ENCODE assay signal across 8 mouse cellular contexts in genomic region chr1:172217148-172217547, GRCm38 (mm10). TPM values are rescaled to one million over a fixed set of nuclear protein-coding genes. Genes with fewer than 3 reads are reported as not detected.
DNase-seq lines count a peak whose midpoint lies in the region; ATAC-seq and TF ChIP-seq lines count a peak whose summit lies in the region.

No protein-coding gene starts in this region.

- H3K79me2 ChIP-seq in heart, adult 2 months (replicated peaks; ENCODE audit: control insufficient read depth, insufficient read depth, low read length) = no peaks in the 10 kb centered on the region

- intact Hi-C loops in heart, adult 2 months (cut with DNase I) = loop anchor here (1.0 to 2.0 kb wide), 4 partner anchors 30 to 94 kb away; partner anchors contain the start of gene Dcaf8

- no peaks in the 10 kb centered on the region for H3K36me3 ChIP-seq in embryonic facial prominence, embryonic 12.5 days
- peaks cover 6% of the 10 kb centered on the region for H3K36me3 ChIP-seq in heart, adult 2 months (ENCODE audit: control insufficient read depth, insufficient read depth, low read length)
- H3K36me3 ChIP-seq in kidney, adult 2 months (ENCODE audit: control insufficient read depth, insufficient read depth, low read length) = no peaks in the 10 kb centered on the region
- H3K36me3 ChIP-seq in limb, embryonic 14.5 days (ENCODE audit: control insufficient read depth, insufficient read depth, low read length) = no peaks in the 10 kb centered on the region
- no peaks in the 10 kb centered on the region for H3K36me3 ChIP-seq in midbrain, embryonic 16.5 days (ENCODE audit: control insufficient read depth, insufficient read depth, low read length)
- no peaks in the 10 kb centered on the region for H3K36me3 ChIP-seq in spleen, adult 2 months (ENCODE audit: control insufficient read depth, insufficient read depth, low read length)

- H3K4me3 ChIP-seq in embryonic facial prominence, embryonic 12.5 days = peak overlapping the region; percentile 20; the same call in 1 of the 2 replicates
- peak overlapping the region; percentile 24; the same call in 1 of the 2 replicates for H3K4me3 ChIP-seq in heart, adult 2 months
- peak overlapping the region; percentile 24; the same call in 1 of the 2 replicates for H3K4me3 ChIP-seq in kidney, adult 2 months (ENCODE audit: insufficient read depth, low read depth, low read length)
- H3K4me3 ChIP-seq in limb, embryonic 14.5 days (replicated peaks; ENCODE audit: low read length) = no peak overlapping the region
- H3K4me3 ChIP-seq in midbrain, embryonic 16.5 days (ENCODE audit: low read depth, low read length) = 0 out of 2 replicates have a peak overlapping the region, but pooled peaks have one; percentile 7
- H3K4me3 ChIP-seq in spleen, adult 2 months (ENCODE audit: extremely low read depth, insufficient read depth, insufficient read length) = peak overlapping the region; percentile 25; the same call in 1 of the 2 replicates

- ATAC-seq in embryonic facial prominence, embryonic 12.5 days (ENCODE audit: insufficient number of reproducible peaks, insufficient read depth, low FRiP score, low TSS enrichment) = 0 out of 2 replicates have a peak, but pooled peaks have one; percentile 4
- peak; percentile 38 for ATAC-seq in limb, embryonic 14.5 days (ENCODE audit: low FRiP score, low read depth)
- ATAC-seq in midbrain, embryonic 16.5 days = peak; percentile 43

- H3K9ac ChIP-seq in embryonic facial prominence, embryonic 12.5 days = 0 out of 2 replicates have a peak overlapping the region, but pooled peaks have one; percentile 12
- peak overlapping the region; percentile 66 for H3K9ac ChIP-seq in heart, adult 2 months (ENCODE audit: low read depth, low read length)
- H3K9ac ChIP-seq in limb, embryonic 14.5 days (ENCODE audit: low read depth, low read length, severe bottlenecking) = no peak overlapping the region
- H3K9ac ChIP-seq in midbrain, embryonic 16.5 days (ENCODE audit: low read depth, low read length) = no peak overlapping the region

- H3K27me3 ChIP-seq in embryonic facial prominence, embryonic 12.5 days = no peaks in the 10 kb centered on the region
- H3K27me3 ChIP-seq in heart, adult 2 months (ENCODE audit: control insufficient read depth, insufficient read depth, low read length) = no peaks in the 10 kb centered on the region
- H3K27me3 ChIP-seq in kidney, adult 2 months (replicated peaks; ENCODE audit: control insufficient read depth, insufficient read depth, low read length) = no peaks in the 10 kb centered on the region
- H3K27me3 ChIP-seq in limb, embryonic 14.5 days (ENCODE audit: control insufficient read depth, insufficient read depth, low read length) = no peaks in the 10 kb centered on the region
- H3K27me3 ChIP-seq in midbrain, embryonic 16.5 days (ENCODE audit: control insufficient read depth, insufficient read depth, low read depth, low read length) = no peaks in the 10 kb centered on the region
- H3K27me3 ChIP-seq in spleen, adult 2 months (ENCODE audit: control insufficient read depth, insufficient read depth, low read length) = no peaks in the 10 kb centered on the region

- peak overlapping the region; percentile 42 for H3K4me2 ChIP-seq in embryonic facial prominence, embryonic 12.5 days (replicated peaks)
- H3K4me2 ChIP-seq in limb, embryonic 14.5 days (replicated peaks; ENCODE audit: low read depth, low read length, severe bottlenecking) = peak overlapping the region; percentile 36
- H3K4me2 ChIP-seq in midbrain, embryonic 16.5 days (ENCODE audit: low read length) = peak overlapping the region; percentile 39

- H3K9me3 ChIP-seq in embryonic facial prominence, embryonic 12.5 days = no peaks in the 10 kb centered on the region
- no peaks in the 10 kb centered on the region for H3K9me3 ChIP-seq in limb, embryonic 14.5 days (ENCODE audit: control insufficient read depth, low read length)
- no peaks in the 10 kb centered on the region for H3K9me3 ChIP-seq in midbrain, embryonic 16.5 days (replicated peaks; ENCODE audit: control insufficient read depth, low read length, poor library complexity, severe bottlenecking)

- peak; percentile 99 for TF ChIP-seq EP300 in heart, adult 2 months (IDR thresholded peaks at IDR 0.05; ENCODE audit: insufficient read depth, low read depth, low read length)

- peaks cover 59% of the 10 kb centered on the region for H3K4me1 ChIP-seq in embryonic facial prominence, embryonic 12.5 days
- peaks cover 31% of the 10 kb centered on the region for H3K4me1 ChIP-seq in heart, adult 2 months (ENCODE audit: control insufficient read depth, insufficient read depth, low read length)
- H3K4me1 ChIP-seq in kidney, adult 2 months (ENCODE audit: control insufficient read depth, insufficient read depth, low read length) = peaks cover 4% of the 10 kb centered on the region; the same call in 1 of the 2 replicates
- H3K4me1 ChIP-seq in limb, embryonic 14.5 days (ENCODE audit: control insufficient read depth, insufficient read depth, low read length) = peaks cover 41% of the 10 kb centered on the region
- peaks cover 15% of the 10 kb centered on the region for H3K4me1 ChIP-seq in midbrain, embryonic 16.5 days (ENCODE audit: control insufficient read depth, insufficient read depth, low read length)
- H3K4me1 ChIP-seq in spleen, adult 2 months (ENCODE audit: control insufficient read depth, insufficient read depth, insufficient read length) = peaks cover 3% of the 10 kb centered on the region; the same call in 1 of the 2 replicates

- 0% methylated on average over 5 of the region's 5 CpGs for WGBS in embryonic facial prominence, embryonic 12.5 days
- 2% methylated on average over 5 of the region's 5 CpGs for WGBS in heart, adult 2 months
- WGBS in kidney, adult 2 months = 0% methylated on average over 5 of the region's 5 CpGs
- WGBS in limb, embryonic 14.5 days = 0% methylated on average over 5 of the region's 5 CpGs
- WGBS in midbrain, embryonic 16.5 days = 4% methylated on average over 5 of the region's 5 CpGs
- 0% methylated on average over 5 of the region's 5 CpGs for WGBS in spleen, adult 2 months

- TF ChIP-seq CTCF in heart, adult 2 months (IDR thresholded peaks at IDR 0.05) = peak; percentile 76
- peak; percentile 93 for TF ChIP-seq CTCF in kidney, adult 2 months (conservative IDR thresholded peaks at IDR 0.05; ENCODE audit: insufficient read depth, insufficient read length, low read depth, low read length)
- TF ChIP-seq CTCF in spleen, adult 2 months (IDR thresholded peaks at IDR 0.05; ENCODE audit: extremely low read depth, insufficient read depth, insufficient read length, insufficient replicate concordance) = peak; percentile 97

- TF ChIP-seq POLR2A in heart, adult 2 months (IDR thresholded peaks at IDR 0.05; ENCODE audit: insufficient read depth, low read depth, low read length) = peak; percentile 60
- TF ChIP-seq POLR2A in kidney, adult 2 months (IDR thresholded peaks at IDR 0.05; ENCODE audit: low read depth, low read length) = no peak
- no peak for TF ChIP-seq POLR2A in limb, embryonic 14.5 days (IDR thresholded peaks at IDR 0.05; ENCODE audit: borderline replicate concordance, extremely low read depth, insufficient read depth, insufficient read length)
- no peak for TF ChIP-seq POLR2A in spleen, adult 2 months (IDR thresholded peaks at IDR 0.05; ENCODE audit: low read depth, low read length)

- DNase-seq in 416B (ENCODE audit: low read depth) = peak; percentile 94
- peak; percentile 94 to 95 for DNase-seq in adrenal gland, postnatal 36 days
- peak; percentile 95 to 97 for DNase-seq in heart, adult 2 months
- peak; percentile 97 for DNase-seq in kidney, adult 2 months
- DNase-seq in limb, embryonic 14.5 days (ENCODE audit: low spot score) = peak; percentile 88
- DNase-seq in spleen, adult 2 months (ENCODE audit: low read depth in 1 of 2, low spot score in 2 of 2) = peak; percentile 82 to 89

- H3K27ac ChIP-seq in embryonic facial prominence, embryonic 12.5 days = peak overlapping the region; percentile 64
- peak overlapping the region; percentile 91 for H3K27ac ChIP-seq in heart, adult 2 months
- H3K27ac ChIP-seq in kidney, adult 2 months (ENCODE audit: insufficient read depth, low read depth, low read length) = peak overlapping the region; percentile 62; the same call in 1 of the 2 replicates
- H3K27ac ChIP-seq in limb, embryonic 14.5 days (replicated peaks; ENCODE audit: low read depth, low read length) = peak overlapping the region; percentile 76
- H3K27ac ChIP-seq in midbrain, embryonic 16.5 days (ENCODE audit: low read length) = peak overlapping the region; percentile 54; the same call in 1 of the 2 replicates
- H3K27ac ChIP-seq in spleen, adult 2 months (ENCODE audit: insufficient read depth, low read length) = no peak overlapping the region

RNA-seq across cellular contexts. Expression of gene Casq1, which starts 2.5 kb away (rescaled TPM):
- total RNA-seq in adrenal gland, postnatal 36 days (2021) = under 1 TPM in 1 of 2 experiments, not detected in 1; 0.46 TPM
- 3.3 and 3.6 TPM in 2 replicates for polyA plus RNA-seq in embryonic facial prominence, embryonic 12.5 days (2016; fragmentation: Nextera tagmentation; extraction: Ambion mirVana)
- total RNA-seq in heart, adult 2 months (2021) = 1 to 10 TPM; 3.3 to 5.6 TPM
- 51.7 and 53.8 TPM in 2 replicates for polyA plus RNA-seq in heart, adult 2 months (2012; rRNA removed)
- polyA plus RNA-seq in kidney, adult 2 months (2012; rRNA removed) = 0.29 and 27.1 TPM in 2 replicates
- 13.3 and 17.8 TPM in 2 replicates for polyA plus RNA-seq in limb, embryonic 14.5 days (2012; rRNA removed)
- polyA plus RNA-seq in limb, embryonic 14.5 days (2014; fragmentation: Nextera tagmentation; extraction: Ambion mirVana) = 11.3 and 14.9 TPM in 2 replicates
- 1.8 and 2.2 TPM in 2 replicates for polyA plus RNA-seq in midbrain, embryonic 16.5 days (2015; fragmentation: Nextera tagmentation; extraction: Ambion mirVana)
- polyA plus RNA-seq in spleen, adult 2 months (2012; rRNA removed) = 0.35 and 0.40 TPM in 2 replicates

RNA-seq across cellular contexts. Expression of gene Pea15a, which starts 10.5 kb away (rescaled TPM):
- total RNA-seq in adrenal gland, postnatal 36 days (2021) = 10 to 100 TPM; 53.9 to 62.1 TPM
- 118 TPM in 2 replicates for polyA plus RNA-seq in embryonic facial prominence, embryonic 12.5 days (2016; fragmentation: Nextera tagmentation; extraction: Ambion mirVana)
- total RNA-seq in heart, adult 2 months (2021) = 10 to 100 TPM; 52.2 to 69.8 TPM
- 56.8 and 101 TPM in 2 replicates for polyA plus RNA-seq in heart, adult 2 months (2012; rRNA removed)
- polyA plus RNA-seq in kidney, adult 2 months (2012; rRNA removed) = 52.1 and 58.7 TPM in 2 replicates
- 106 and 108 TPM in 2 replicates for polyA plus RNA-seq in limb, embryonic 14.5 days (2012; rRNA removed)
- 119 and 122 TPM in 2 replicates for polyA plus RNA-seq in limb, embryonic 14.5 days (2014; fragmentation: Nextera tagmentation; extraction: Ambion mirVana)
- 460 and 525 TPM in 2 replicates for polyA plus RNA-seq in midbrain, embryonic 16.5 days (2015; fragmentation: Nextera tagmentation; extraction: Ambion mirVana)
- 32.4 and 33.5 TPM in 2 replicates for polyA plus RNA-seq in spleen, adult 2 months (2012; rRNA removed)

RNA-seq across cellular contexts. Expression of gene Atp1a4, which starts 41.1 kb away (rescaled TPM):
- 1 to 10 TPM in 1 of 2 experiments, under 1 TPM in 1; 0.53 to 1.4 TPM for total RNA-seq in adrenal gland, postnatal 36 days (2021)
- polyA plus RNA-seq in embryonic facial prominence, embryonic 12.5 days (2016; fragmentation: Nextera tagmentation; extraction: Ambion mirVana) = not detected in 2 replicates
- not detected for total RNA-seq in heart, adult 2 months (2021)
- 0.10 and 0.35 TPM in 2 replicates for polyA plus RNA-seq in heart, adult 2 months (2012; rRNA removed)
- 0.09 and 0.11 TPM in 2 replicates for polyA plus RNA-seq in kidney, adult 2 months (2012; rRNA removed)
- 0.03 TPM in 1 of 2 replicates, not detected in the other for polyA plus RNA-seq in limb, embryonic 14.5 days (2012; rRNA removed)
- polyA plus RNA-seq in limb, embryonic 14.5 days (2014; fragmentation: Nextera tagmentation; extraction: Ambion mirVana) = not detected in 2 replicates
- polyA plus RNA-seq in midbrain, embryonic 16.5 days (2015; fragmentation: Nextera tagmentation; extraction: Ambion mirVana) = not detected in 2 replicates
- 0.04 TPM in 1 of 2 replicates, not detected in the other for polyA plus RNA-seq in spleen, adult 2 months (2012; rRNA removed)

RNA-seq across cellular contexts. Expression of gene Igsf8, which starts 44.3 kb away (rescaled TPM):
- 10 to 100 TPM; 24.9 to 39.2 TPM for total RNA-seq in adrenal gland, postnatal 36 days (2021)
- polyA plus RNA-seq in embryonic facial prominence, embryonic 12.5 days (2016; fragmentation: Nextera tagmentation; extraction: Ambion mirVana) = 45.4 and 45.8 TPM in 2 replicates
- 10 to 100 TPM; 10.9 to 13.5 TPM for total RNA-seq in heart, adult 2 months (2021)
- 25.9 and 39.9 TPM in 2 replicates for polyA plus RNA-seq in heart, adult 2 months (2012; rRNA removed)
- polyA plus RNA-seq in kidney, adult 2 months (2012; rRNA removed) = 54.3 and 57.7 TPM in 2 replicates
- 71.4 and 86.4 TPM in 2 replicates for polyA plus RNA-seq in limb, embryonic 14.5 days (2012; rRNA removed)
- 49.8 and 50.1 TPM in 2 replicates for polyA plus RNA-seq in limb, embryonic 14.5 days (2014; fragmentation: Nextera tagmentation; extraction: Ambion mirVana)
- polyA plus RNA-seq in midbrain, embryonic 16.5 days (2015; fragmentation: Nextera tagmentation; extraction: Ambion mirVana) = 63.9 and 64.0 TPM in 2 replicates
- polyA plus RNA-seq in spleen, adult 2 months (2012; rRNA removed) = 117 and 119 TPM in 2 replicates

Comparison
In these comparisons a context has a peak if more than half of its experiments do, and no peak if none do; other contexts are left out.
1. H3K9ac ChIP-seq: peak in embryonic facial prominence, embryonic 12.5 days (single experiment) and heart, adult 2 months (single experiment); none in limb, embryonic 14.5 days (single experiment) and midbrain, embryonic 16.5 days (single experiment).
2. Peak in every context shown above with its lines, with median percentiles within 50 percentile points of each other: DNase-seq, ATAC-seq, H3K4me2 ChIP-seq and CTCF ChIP-seq.